Mouse (Mus musculus) embryonic fibroblast, embryonic 13.5 days (primary cell): ENCODE data around the gene Map2k1.

Experiments
- CTCF ChIP-seq: IDR thresholded peaks from 2 replicates; pipeline ENCODE4 v1.5.1; 2011; ENCODE audit warnings: mild to moderate bottlenecking, control low read depth, low read length, moderate library complexity, borderline replicate concordance; ENCODE audit not compliant: insufficient read depth
- POLR2A ChIP-seq: IDR thresholded peaks from 2 replicates; pipeline ENCODE4 v1.6.1; 2011; ENCODE audit warnings: low read depth, mild to moderate bottlenecking, control low read depth, low read length, moderate library complexity

- TF ChIP-seq CTCF = no peak
- TF ChIP-seq POLR2A = no peak
Observed at GRCm38 (mm10) chr9:64259906-64260305, 6.5 kb upstream of the Map2k1 start.
